Mouse (Mus musculus) ES-Bruce4 (cell line): ENCODE data around the gene Cd300ld3. TPM values are rescaled to one million over a fixed set of nuclear protein-coding genes. Genes with fewer than 3 reads are reported as not detected.

Source experiments
- H3K27ac ChIP-seq: 2 replicates; pipeline ENCODE4 v1.5.1; 2012; ENCODE audit warnings: low read length, inconsistent platforms; ENCODE audit not compliant: insufficient read depth
- H3K27me3 ChIP-seq: 2 replicates; pipeline ENCODE4 v1.6.1; 2012; ENCODE audit warnings: mild to moderate bottlenecking, low read length, inconsistent platforms; ENCODE audit not compliant: control insufficient read depth, poor library complexity, insufficient read depth, severe bottlenecking
- H3K36me3 ChIP-seq: 2 replicates; pipeline ENCODE4 v1.6.1; 2012; ENCODE audit warnings: inconsistent platforms, mild to moderate bottlenecking, low read length, moderate library complexity; ENCODE audit not compliant: control insufficient read depth, poor library complexity, insufficient read depth, severe bottlenecking
- H3K4me1 ChIP-seq: one replicate; pipeline ENCODE4 v1.8.1; 2011; ENCODE audit warnings: low read length; ENCODE audit not compliant: control insufficient read depth, insufficient read depth
- H3K4me3 ChIP-seq: 2 replicates; pipeline ENCODE4 v1.5.1; 2011; ENCODE audit warnings: low read depth, mild to moderate bottlenecking, low read length
- H3K9ac ChIP-seq: 2 replicates; pipeline ENCODE4 v1.6.1; 2012; ENCODE audit warnings: low read depth, mild to moderate bottlenecking, inconsistent platforms; ENCODE audit not compliant: poor library complexity, severe bottlenecking
- H3K9me3 ChIP-seq: replicated peaks from 2 replicates; pipeline ENCODE4 v1.6.1; 2012; ENCODE audit warnings: mild to moderate bottlenecking, low read length, inconsistent platforms; ENCODE audit not compliant: control insufficient read depth, poor library complexity, insufficient read depth, severe bottlenecking
- CTCF ChIP-seq: IDR thresholded peaks from one replicate; pipeline ENCODE4 v1.8.1; 2011; ENCODE audit warnings: low read depth, low read length
- EP300 ChIP-seq: IDR thresholded peaks from 2 replicates; pipeline ENCODE4 v1.6.1; 2011; ENCODE audit warnings: low read depth, low read length; ENCODE audit not compliant: insufficient read depth
- POLR2A ChIP-seq: IDR thresholded peaks from one replicate; pipeline ENCODE4 v1.8.1; 2011; ENCODE audit warnings: low read length; ENCODE audit not compliant: insufficient read depth
- polyA plus RNA-seq: library from polyadenylated mRNA; stranded (reverse); fragments of >200 nt; gene quantifications from 2 replicates; pipeline ENCODE4 v1.2.4, GENCODE M21; 2011; ENCODE audit warnings: low read depth; ENCODE audit not compliant: missing spikeins, insufficient read depth, insufficient read length

Cd300ld3 gene
- not detected in 2 replicates for polyA plus RNA-seq

- no peak for TF ChIP-seq EP300
- TF ChIP-seq CTCF: no peak
- no peak for TF ChIP-seq POLR2A
- Histone ChIP-seq H3K27ac (no peak within 1 kb of the TSS), H3K27me3 (no peaks in the 10 kb centered on the region), H3K36me3 (no peaks in the 10 kb centered on the region), H3K9ac (no peak within 1 kb of the TSS), H3K9me3 (no peaks in the 10 kb centered on the region), H3K4me3 (no peak within 1 kb of the TSS), H3K4me1 (no peaks in the 10 kb centered on the region)
Measured at GRCm38 (mm10) chr11:115048259-115048658, at the start of gene Cd300ld3. TSS of gene Cd300ld3 (minus strand) at chr11:115048409.

- Histone ChIP-seq H3K4me3 (no peak overlapping the region), H3K4me1 (peaks cover 4% of the 10 kb centered on the region)
- TF ChIP-seq POLR2A: no peak
- TF ChIP-seq EP300: no peak
- no peak for TF ChIP-seq CTCF
Measured at GRCm38 (mm10) chr11:115092140-115092539, 43.9 kb upstream of the Cd300ld3 start.

DNA sequence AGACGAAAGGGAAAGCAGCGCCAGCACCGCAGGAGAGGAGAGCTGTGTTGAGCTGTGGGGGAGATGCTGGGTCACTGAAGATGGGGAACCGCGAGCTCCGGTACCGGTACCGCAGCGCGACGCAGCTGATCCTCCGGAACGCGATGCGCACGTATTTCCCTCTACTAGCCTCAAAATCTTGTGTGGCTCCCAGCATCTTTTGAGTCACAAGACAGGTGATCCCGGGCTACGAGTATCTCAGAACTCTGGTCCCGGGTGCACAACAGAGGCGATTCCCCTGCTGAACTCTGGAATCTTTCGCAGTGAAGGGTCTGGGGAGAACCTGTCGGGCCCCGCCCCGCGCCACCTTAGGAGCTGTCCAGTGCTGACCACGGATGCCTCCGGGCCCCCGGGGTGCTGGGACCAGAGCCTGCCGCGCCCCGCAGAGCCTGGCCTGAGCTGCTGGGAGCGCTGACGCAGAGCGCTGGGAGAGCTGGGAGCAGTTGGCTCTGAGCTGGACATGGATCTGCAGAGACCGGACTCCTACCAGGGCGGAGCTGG, 43.2 kb upstream of the Cd300ld3 start, which contains the start of gene Rab37:
Gene Rab37, plus strand, starts transcription at position 70 of the 540 bp plus-strand sequence.
- Histone ChIP-seq H3K27me3 (no peaks in the 10 kb centered on the region), H3K4me1 (peaks cover 2% of the 10 kb centered on the region), H3K36me3 (no peaks in the 10 kb centered on the region), H3K9ac (no peak within 1 kb of the TSS), H3K27ac (no peak within 1 kb of the TSS), H3K9me3 (peaks cover 8% of the 10 kb centered on the region; the same call in 1 of the 2 replicates), H3K4me3 (peak within 1 kb of the TSS; percentile 24)
- no peak for TF ChIP-seq POLR2A
- TF ChIP-seq EP300: 0 out of 2 replicates have a peak, but pooled peaks have one; percentile 20
- TF ChIP-seq CTCF: no peak

More at GRCm38 (mm10) chr11:115092140-115092539, 43.9 kb upstream of the Cd300ld3 start:
- Histone ChIP-seq H3K36me3 (no peaks in the 10 kb centered on the region), H3K27ac (no peak overlapping the region), H3K9ac (no peak overlapping the region), H3K9me3 (peaks cover 8% of the 10 kb centered on the region; the same call in 1 of the 2 replicates), H3K27me3 (no peaks in the 10 kb centered on the region)

GRCm38 (mm10) chr11:115089853-115090252, 41.6 kb upstream of the Cd300ld3 start:
- TF ChIP-seq CTCF (peak; percentile 84), POLR2A (no peak)
- Histone ChIP-seq H3K27ac (no peak overlapping the region), H3K4me3 (no peak overlapping the region), H3K9me3 (peaks cover 8% of the 10 kb centered on the region; the same call in 1 of the 2 replicates), H3K9ac (no peak overlapping the region), H3K36me3 (no peaks in the 10 kb centered on the region), H3K4me1 (no peaks in the 10 kb centered on the region), H3K27me3 (no peaks in the 10 kb centered on the region)

GRCm38 (mm10) chr11:115086213-115086612, 38.0 kb upstream of the Cd300ld3 start:
- Histone ChIP-seq H3K27me3 (no peaks in the 10 kb centered on the region), H3K27ac (no peak overlapping the region), H3K9me3 (peaks cover 3% of the 10 kb centered on the region; the same call in 1 of the 2 replicates), H3K4me3 (no peak overlapping the region), H3K4me1 (no peaks in the 10 kb centered on the region), H3K9ac (no peak overlapping the region), H3K36me3 (no peaks in the 10 kb centered on the region)
- TF ChIP-seq CTCF (no peak), EP300 (no peak), POLR2A (no peak)

DNA sequence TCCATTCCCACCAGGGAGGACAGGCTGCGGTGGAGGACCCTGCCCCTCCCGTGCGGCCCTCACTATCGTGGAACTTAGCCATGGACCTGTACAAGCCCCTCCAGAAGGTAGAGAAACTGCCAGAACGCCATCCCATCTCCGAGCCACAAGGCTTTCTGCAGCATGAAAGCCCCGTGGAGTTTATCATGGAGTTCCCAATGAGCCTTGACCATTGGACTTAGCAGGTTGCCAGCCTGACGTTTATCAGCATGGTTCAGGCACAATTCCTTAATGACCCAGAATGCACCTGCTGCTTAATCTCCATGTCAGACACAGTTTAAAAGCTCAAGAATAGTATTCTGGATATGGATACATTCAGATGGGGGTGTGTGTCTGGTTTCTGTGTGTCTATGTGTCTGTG, 36.9 kb upstream of the Cd300ld3 start:
- no peak for TF ChIP-seq EP300
- TF ChIP-seq POLR2A: no peak
- no peak for TF ChIP-seq CTCF
- Histone ChIP-seq H3K27ac (no peak overlapping the region), H3K4me3 (no peak overlapping the region), H3K4me1 (no peaks in the 10 kb centered on the region), H3K36me3 (no peaks in the 10 kb centered on the region), H3K9ac (no peak overlapping the region), H3K27me3 (no peaks in the 10 kb centered on the region), H3K9me3 (peaks cover 2% of the 10 kb centered on the region; the same call in 1 of the 2 replicates)
